Mouse (Mus musculus): Measurements from ENCODE around the gene Rcsd1. TPM values are rescaled to one million over a fixed set of nuclear protein-coding genes. Genes with fewer than 3 reads are reported as not detected.

The Rcsd1 gene
- polyA plus RNA-seq, 1 experiment from 2014 or later, result 14.9 TPM

DNA sequence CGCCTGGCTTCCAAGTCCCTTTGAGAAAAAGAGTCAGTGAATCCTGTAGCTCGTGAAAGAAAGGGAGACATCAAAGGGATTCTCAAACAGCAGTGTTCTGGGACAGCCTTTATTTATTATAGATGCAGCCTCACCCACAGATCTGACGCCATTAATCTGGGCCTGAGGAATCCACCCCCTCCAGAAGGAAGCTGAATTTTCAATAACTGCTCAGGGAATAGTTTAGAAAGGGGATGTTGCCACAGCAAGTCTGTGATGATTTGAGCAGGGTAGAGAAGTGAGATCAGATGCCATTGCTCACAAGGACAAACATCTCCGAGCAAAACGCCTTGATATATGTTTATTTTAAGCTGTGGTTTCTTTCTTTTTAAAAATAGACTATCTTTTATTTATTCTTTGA lies 27.9 kb upstream of the Rcsd1 start:
- no peak for ATAC-seq (ENCODE audit: low read depth)

DNA sequence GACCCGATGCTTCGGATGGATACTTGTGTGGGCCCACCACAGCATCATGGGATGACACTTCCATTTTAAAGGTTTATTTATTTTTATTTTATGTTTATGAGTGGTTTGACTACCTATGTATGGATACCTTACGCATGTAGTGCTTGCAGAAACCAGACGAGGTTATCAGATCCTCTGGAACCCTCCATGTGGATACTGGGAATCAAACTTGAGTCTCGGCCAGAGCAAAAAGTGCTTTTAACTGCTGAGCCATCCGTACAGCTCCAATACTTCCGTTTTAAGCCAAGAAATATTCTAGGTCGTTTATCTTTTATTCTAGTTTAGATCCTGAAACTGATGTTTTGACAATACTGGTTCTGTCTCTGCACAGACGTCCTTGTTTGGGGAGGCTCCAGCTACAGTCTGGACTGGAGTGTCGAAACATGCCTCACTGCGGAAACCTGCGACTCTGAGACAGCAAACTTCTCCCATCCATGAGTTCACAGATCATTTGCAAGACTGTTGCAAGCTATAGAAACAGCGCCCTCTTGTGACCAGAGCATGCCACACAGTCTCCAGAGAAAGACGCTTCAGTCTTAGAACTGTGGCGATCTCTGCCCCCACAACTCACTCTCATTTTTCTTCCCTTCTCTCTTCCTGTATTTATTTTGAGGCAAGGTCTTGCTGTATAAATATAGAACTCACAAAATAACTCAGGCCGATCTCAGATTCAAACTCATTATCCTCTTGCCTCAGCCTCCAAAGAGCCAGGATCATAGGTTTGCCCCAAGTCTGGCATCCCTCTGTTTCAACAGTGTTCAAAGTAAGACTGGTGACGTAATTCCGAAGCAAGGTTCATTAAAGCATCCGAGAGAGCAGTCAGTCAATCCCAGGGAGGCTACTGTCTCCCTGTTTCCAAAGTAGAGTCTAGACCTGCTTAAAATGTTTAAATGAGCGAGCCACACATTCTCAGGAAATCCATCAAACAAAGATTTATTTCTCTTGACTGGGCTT lies 26.6 kb upstream of the Rcsd1 start:
- Histone ChIP-seq H3K9ac (ENCODE audit: low read depth, low read length) (peak overlapping the region; percentile 17; the same call in 1 of the 2 replicates), H3K9me3 (ENCODE audit: control insufficient read depth, low read length) (no peaks in the 10 kb centered on the region), H3K4me2 (ENCODE audit: low read depth, low read length) (peak overlapping the region; percentile 11; the same call in 1 of the 2 replicates), H3K4me3 (ENCODE audit: low read depth, low read length) (no peak overlapping the region), H3K4me1 (ENCODE audit: control insufficient read depth, insufficient read depth, low read length) (no peaks in the 10 kb centered on the region), H3K36me3 (ENCODE audit: control insufficient read depth, insufficient read depth, low read length) (no peaks in the 10 kb centered on the region), H3K27ac (replicated peaks; ENCODE audit: low read depth, low read length) (no peak overlapping the region), H3K27me3 (replicated peaks; ENCODE audit: control insufficient read depth, insufficient read depth, low read length) (no peaks in the 10 kb centered on the region)
- 33% methylated on average over 20 of the region's 20 CpGs for WGBS
- ATAC-seq (ENCODE audit: low read depth) (peak; percentile 81), DNase-seq (ENCODE audit: low spot score) (peak; percentile 94)

More for the DNA sequence above, 27.9 kb upstream of the Rcsd1 start:
- no peak for DNase-seq (ENCODE audit: low spot score)
- Histone ChIP-seq H3K9ac (ENCODE audit: low read depth, low read length) (no peak overlapping the region), H3K36me3 (ENCODE audit: control insufficient read depth, insufficient read depth, low read length) (no peaks in the 10 kb centered on the region), H3K27me3 (replicated peaks; ENCODE audit: control insufficient read depth, insufficient read depth, low read length) (no peaks in the 10 kb centered on the region), H3K27ac (replicated peaks; ENCODE audit: low read depth, low read length) (no peak overlapping the region), H3K4me1 (ENCODE audit: control insufficient read depth, insufficient read depth, low read length) (no peaks in the 10 kb centered on the region), H3K4me3 (ENCODE audit: low read depth, low read length) (no peak overlapping the region), H3K4me2 (ENCODE audit: low read depth, low read length) (no peak overlapping the region), H3K9me3 (ENCODE audit: control insufficient read depth, low read length) (no peaks in the 10 kb centered on the region)
- WGBS, result 49% methylated on average over 5 of the region's 5 CpGs

DNA sequence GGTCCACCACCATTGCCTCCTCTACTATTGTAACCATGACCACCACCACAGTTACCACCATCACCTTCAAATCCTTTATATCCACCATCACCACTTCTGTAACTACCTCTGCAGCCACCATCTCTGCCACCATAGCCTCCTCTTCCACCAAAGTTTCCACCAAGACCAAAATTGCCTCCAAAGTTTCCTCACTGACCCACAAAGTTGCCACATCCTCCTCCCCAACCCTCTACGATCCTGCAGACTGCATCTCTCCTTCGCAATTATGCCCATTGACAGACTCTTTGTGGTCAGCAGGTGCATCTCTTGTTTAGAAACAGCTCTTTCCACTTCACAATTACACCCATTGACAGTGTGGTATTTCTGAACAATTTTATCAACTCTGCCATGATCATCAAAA lies 25.3 kb upstream of the Rcsd1 start:
- no peak overlapping the region for H3K4me2 ChIP-seq (ENCODE audit: low read depth, low read length)
- H3K27ac ChIP-seq (replicated peaks; ENCODE audit: low read depth, low read length), result no peak overlapping the region
- H3K4me1 ChIP-seq (ENCODE audit: control insufficient read depth, insufficient read depth, low read length), result no peaks in the 10 kb centered on the region
- WGBS, result 93% methylated on average over 2 of the region's 2 CpGs
- no peaks in the 10 kb centered on the region for H3K27me3 ChIP-seq (replicated peaks; ENCODE audit: control insufficient read depth, insufficient read depth, low read length)
- H3K9me3 ChIP-seq (ENCODE audit: control insufficient read depth, low read length), result no peaks in the 10 kb centered on the region
- no peak overlapping the region for H3K9ac ChIP-seq (ENCODE audit: low read depth, low read length)
- DNase-seq (ENCODE audit: low spot score) (no peak), ATAC-seq (ENCODE audit: low read depth) (no peak)
- no peaks in the 10 kb centered on the region for H3K36me3 ChIP-seq (ENCODE audit: control insufficient read depth, insufficient read depth, low read length)
- H3K4me3 ChIP-seq (ENCODE audit: low read depth, low read length), result no peak overlapping the region

DNA sequence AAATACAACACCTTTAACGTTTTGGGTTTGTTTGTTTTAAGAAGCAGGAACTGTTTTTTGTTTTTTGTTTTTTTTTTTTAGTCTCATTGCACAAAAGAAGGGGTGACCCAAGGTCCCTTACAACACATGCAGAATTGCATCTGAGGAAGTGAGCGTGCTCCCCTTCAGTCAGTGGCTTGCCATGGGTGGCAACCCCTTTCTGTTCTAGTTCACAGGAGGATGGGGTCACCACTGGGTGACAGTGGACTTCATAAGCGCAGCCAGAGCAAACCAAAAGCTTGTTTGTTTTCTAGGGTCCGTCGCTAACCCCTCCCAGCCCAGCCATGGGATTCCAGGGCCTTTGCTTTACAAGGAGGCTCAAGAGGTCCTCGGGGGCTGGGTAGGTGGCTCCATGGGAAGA lies 22.0 kb upstream of the Rcsd1 start:
- H3K27ac ChIP-seq (replicated peaks; ENCODE audit: low read depth, low read length), result no peak overlapping the region
- no peaks in the 10 kb centered on the region for H3K27me3 ChIP-seq (replicated peaks; ENCODE audit: control insufficient read depth, insufficient read depth, low read length)
- H3K9ac ChIP-seq (ENCODE audit: low read depth, low read length), result no peak overlapping the region
- no peak overlapping the region for H3K4me2 ChIP-seq (ENCODE audit: low read depth, low read length)
- ATAC-seq (ENCODE audit: low read depth) (no peak), DNase-seq (ENCODE audit: low spot score) (no peak)
- no peaks in the 10 kb centered on the region for H3K36me3 ChIP-seq (ENCODE audit: control insufficient read depth, insufficient read depth, low read length)
- no peaks in the 10 kb centered on the region for H3K9me3 ChIP-seq (ENCODE audit: control insufficient read depth, low read length)
- no peak overlapping the region for H3K4me3 ChIP-seq (ENCODE audit: low read depth, low read length)
- no peaks in the 10 kb centered on the region for H3K4me1 ChIP-seq (ENCODE audit: control insufficient read depth, insufficient read depth, low read length)
- 69% methylated on average over 6 of the region's 6 CpGs for WGBS

DNA sequence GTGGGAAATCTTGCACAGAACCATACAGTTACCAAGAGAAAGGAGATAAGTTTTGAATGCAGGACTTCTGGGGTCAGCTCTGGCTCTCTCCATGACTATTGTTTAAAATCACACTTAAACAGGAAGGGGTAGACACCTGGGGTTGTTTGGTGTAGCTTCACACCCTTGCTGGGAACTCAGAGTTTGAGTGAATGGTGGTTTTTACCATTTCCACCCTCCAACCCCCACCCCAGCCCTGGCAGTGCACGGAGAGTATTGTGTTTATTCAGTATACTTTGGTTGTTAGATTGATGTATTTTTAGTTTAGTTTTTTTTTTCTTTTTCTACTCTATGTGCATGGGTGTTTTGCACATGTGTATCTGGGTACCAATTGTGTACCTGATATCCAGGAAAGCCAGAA lies 20.6 kb upstream of the Rcsd1 start:
- H3K9me3 ChIP-seq (ENCODE audit: control insufficient read depth, low read length), result no peaks in the 10 kb centered on the region
- no peaks in the 10 kb centered on the region for H3K36me3 ChIP-seq (ENCODE audit: control insufficient read depth, insufficient read depth, low read length)
- 57% methylated on average over 1 of the region's 1 CpGs for WGBS

DNA sequence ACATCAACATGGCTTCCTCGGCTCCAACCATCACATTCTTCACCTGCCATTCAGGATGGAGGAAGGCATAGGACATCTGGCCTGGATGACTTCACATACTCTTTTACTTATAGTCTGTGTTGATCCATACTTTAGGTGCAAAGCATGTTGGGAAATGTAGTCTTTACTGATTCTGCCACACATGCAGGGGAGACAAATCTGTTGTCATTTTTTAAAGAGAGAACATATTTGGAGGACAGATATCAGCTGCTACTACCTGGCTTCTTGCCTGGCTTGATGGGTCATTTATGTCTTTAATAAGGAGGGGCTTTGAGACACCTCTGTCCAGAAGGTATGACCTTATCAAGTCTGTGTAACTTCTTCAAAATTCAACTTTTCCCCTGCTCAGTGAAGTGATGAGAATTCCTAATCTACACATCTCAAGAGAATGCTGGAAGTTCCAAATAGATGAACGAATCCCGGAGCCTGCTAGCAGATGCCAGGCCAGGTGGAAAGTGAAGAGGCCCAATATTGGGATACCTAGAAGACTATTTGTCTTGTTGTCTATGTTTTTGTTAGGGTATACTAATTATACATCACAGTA lies 18.6 kb upstream of the Rcsd1 start:
- Histone ChIP-seq H3K4me1 (ENCODE audit: control insufficient read depth, insufficient read depth, low read length) (no peaks in the 10 kb centered on the region), H3K4me3 (ENCODE audit: low read depth, low read length) (no peak overlapping the region), H3K9me3 (ENCODE audit: control insufficient read depth, low read length) (no peaks in the 10 kb centered on the region), H3K4me2 (ENCODE audit: low read depth, low read length) (no peak overlapping the region), H3K36me3 (ENCODE audit: control insufficient read depth, insufficient read depth, low read length) (no peaks in the 10 kb centered on the region), H3K27ac (replicated peaks; ENCODE audit: low read depth, low read length) (no peak overlapping the region), H3K27me3 (replicated peaks; ENCODE audit: control insufficient read depth, insufficient read depth, low read length) (no peaks in the 10 kb centered on the region), H3K9ac (ENCODE audit: low read depth, low read length) (no peak overlapping the region)
- no peak for ATAC-seq (ENCODE audit: low read depth)
- DNase-seq (ENCODE audit: low spot score), result no peak
- WGBS, result 80% methylated on average over 3 of the region's 3 CpGs

More for the DNA sequence above, 20.6 kb upstream of the Rcsd1 start:
- H3K4me1 ChIP-seq (ENCODE audit: control insufficient read depth, insufficient read depth, low read length), result no peaks in the 10 kb centered on the region
- ATAC-seq (ENCODE audit: low read depth) (no peak), DNase-seq (ENCODE audit: low spot score) (no peak)
- H3K27ac ChIP-seq (replicated peaks; ENCODE audit: low read depth, low read length), result no peak overlapping the region
- no peak overlapping the region for H3K4me3 ChIP-seq (ENCODE audit: low read depth, low read length)
- no peak overlapping the region for H3K9ac ChIP-seq (ENCODE audit: low read depth, low read length)
- no peak overlapping the region for H3K4me2 ChIP-seq (ENCODE audit: low read depth, low read length)
- H3K27me3 ChIP-seq (replicated peaks; ENCODE audit: control insufficient read depth, insufficient read depth, low read length), result no peaks in the 10 kb centered on the region

DNA sequence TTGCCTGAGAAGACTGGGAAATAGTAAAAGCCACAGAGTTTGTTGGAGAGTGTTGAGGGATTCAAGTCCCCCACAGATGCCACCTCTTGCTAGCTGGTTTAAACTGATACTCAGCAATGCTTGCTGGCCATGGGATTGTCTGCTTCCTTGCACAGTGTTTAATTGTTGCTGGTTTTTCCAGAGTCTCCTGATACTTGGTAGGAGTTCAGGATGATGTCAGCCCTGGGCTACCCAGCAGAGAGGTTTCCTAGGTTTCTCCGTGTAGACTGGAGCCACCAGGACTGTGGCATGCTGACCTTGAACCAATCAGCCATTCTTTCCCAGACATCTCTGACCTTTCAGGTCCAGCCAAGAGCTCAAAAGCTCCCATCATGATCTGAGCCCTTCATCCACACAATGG lies 17.4 kb upstream of the Rcsd1 start:
- no peak overlapping the region for H3K9ac ChIP-seq (ENCODE audit: low read depth, low read length)
- no peaks in the 10 kb centered on the region for H3K36me3 ChIP-seq (ENCODE audit: control insufficient read depth, insufficient read depth, low read length)
- H3K4me2 ChIP-seq (ENCODE audit: low read depth, low read length), result no peak overlapping the region
- no peaks in the 10 kb centered on the region for H3K9me3 ChIP-seq (ENCODE audit: control insufficient read depth, low read length)
- DNase-seq (ENCODE audit: low spot score), result no peak
- H3K27me3 ChIP-seq (replicated peaks; ENCODE audit: control insufficient read depth, insufficient read depth, low read length), result no peaks in the 10 kb centered on the region
- no peak overlapping the region for H3K27ac ChIP-seq (replicated peaks; ENCODE audit: low read depth, low read length)
- H3K4me1 ChIP-seq (ENCODE audit: control insufficient read depth, insufficient read depth, low read length), result no peaks in the 10 kb centered on the region
- 28% methylated on average over 1 of the region's 1 CpGs for WGBS
- no peak overlapping the region for H3K4me3 ChIP-seq (ENCODE audit: low read depth, low read length)
- no peak for ATAC-seq (ENCODE audit: low read depth)

DNA sequence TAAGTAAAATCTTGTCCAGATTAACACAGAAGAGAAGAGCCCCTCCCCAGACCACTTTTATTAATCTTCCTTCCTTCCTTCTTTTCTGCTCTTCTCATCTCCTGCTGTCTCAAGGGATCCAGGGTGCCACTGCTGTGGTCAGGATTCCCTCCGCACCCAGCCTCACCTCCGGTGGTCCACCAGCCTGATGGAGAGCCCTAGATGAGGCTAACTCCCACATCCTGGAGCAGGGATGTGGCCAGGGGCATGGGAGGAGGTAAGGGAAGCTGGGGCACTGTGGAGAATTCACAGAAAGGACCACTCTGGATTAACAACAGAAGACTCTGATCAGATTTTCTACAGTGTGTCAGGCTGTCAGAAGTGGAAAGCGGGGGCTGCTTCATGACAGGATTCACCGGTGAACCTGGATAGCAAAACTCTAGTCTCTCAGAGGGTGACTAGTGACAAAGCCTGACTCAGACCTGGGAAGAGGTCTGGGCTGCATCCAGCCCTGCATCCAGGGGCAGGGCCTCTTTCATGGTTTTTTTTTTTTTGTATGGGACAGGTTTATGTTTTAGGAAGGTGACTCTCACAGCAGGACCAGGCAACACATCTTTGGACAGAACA lies 15.6 kb upstream of the Rcsd1 start:
- WGBS, result 69% methylated on average over 4 of the region's 4 CpGs
- ATAC-seq (ENCODE audit: low read depth) (no peak), DNase-seq (ENCODE audit: low spot score) (no peak)
- no peak overlapping the region for H3K27ac ChIP-seq (replicated peaks; ENCODE audit: low read depth, low read length)
- H3K4me1 ChIP-seq (ENCODE audit: control insufficient read depth, insufficient read depth, low read length), result no peaks in the 10 kb centered on the region
- no peaks in the 10 kb centered on the region for H3K36me3 ChIP-seq (ENCODE audit: control insufficient read depth, insufficient read depth, low read length)
- H3K9ac ChIP-seq (ENCODE audit: low read depth, low read length), result no peak overlapping the region
- no peak overlapping the region for H3K4me3 ChIP-seq (ENCODE audit: low read depth, low read length)
- no peaks in the 10 kb centered on the region for H3K27me3 ChIP-seq (replicated peaks; ENCODE audit: control insufficient read depth, insufficient read depth, low read length)
- no peak overlapping the region for H3K4me2 ChIP-seq (ENCODE audit: low read depth, low read length)
- no peaks in the 10 kb centered on the region for H3K9me3 ChIP-seq (ENCODE audit: control insufficient read depth, low read length)
